Mouse (Mus musculus): ENCODE data around the gene Cdkal1. TPM values are rescaled to one million over a fixed set of nuclear protein-coding genes. Genes with fewer than 3 reads are reported as not detected.

Cdkal1 gene
- polyA plus RNA-seq, 1 experiment = 11.5 TPM

GRCm38 (mm10) chr13:29854876-29855275 is 598 bp downstream of the Cdkal1 start:
- TF ChIP-seq POLR2A (IDR thresholded peaks at IDR 0.05; ENCODE audit: borderline replicate concordance, control insufficient read depth, low read depth, low read length) (no peak), CTCF (IDR thresholded peaks at IDR 0.05; ENCODE audit: control insufficient read depth, insufficient read depth, low read length) (no peak)
- H3K4me1 ChIP-seq (ENCODE audit: control insufficient read depth, insufficient read depth, low read length) = no peaks in the 10 kb centered on the region
- peak overlapping the region; percentile 70 for H3K27ac ChIP-seq (ENCODE audit: control insufficient read depth, insufficient read depth, low read depth, low read length, poor library complexity)
- WGBS = 0% methylated on average over 5 of the region's 5 CpGs
- H3K4me3 ChIP-seq (replicated peaks; ENCODE audit: control insufficient read depth, low read depth, low read length) = peak overlapping the region; percentile 85

GRCm38 (mm10) chr13:29838409-29839047 is 16.9 kb downstream of the Cdkal1 start:
- WGBS = 62% methylated on average over 5 of the region's 5 CpGs
- Histone ChIP-seq H3K4me1 (ENCODE audit: control insufficient read depth, insufficient read depth, low read length) (no peaks in the 10 kb centered on the region), H3K27ac (ENCODE audit: control insufficient read depth, insufficient read depth, low read depth, low read length, poor library complexity) (no peak overlapping the region), H3K4me3 (replicated peaks; ENCODE audit: control insufficient read depth, low read depth, low read length) (no peak overlapping the region)
- TF ChIP-seq POLR2A (IDR thresholded peaks at IDR 0.05; ENCODE audit: borderline replicate concordance, control insufficient read depth, low read depth, low read length) (no peak), CTCF (IDR thresholded peaks at IDR 0.05; ENCODE audit: control insufficient read depth, insufficient read depth, low read length) (no peak; the same call in 1 of the 2 replicates)

GRCm38 (mm10) chr13:29835170-29835569 is 20.3 kb downstream of the Cdkal1 start:
- no peak overlapping the region for H3K27ac ChIP-seq (ENCODE audit: control insufficient read depth, insufficient read depth, low read depth, low read length, poor library complexity)
- 16% methylated on average over 4 of the region's 4 CpGs for WGBS
- H3K4me3 ChIP-seq (replicated peaks; ENCODE audit: control insufficient read depth, low read depth, low read length) = no peak overlapping the region
- no peaks in the 10 kb centered on the region for H3K4me1 ChIP-seq (ENCODE audit: control insufficient read depth, insufficient read depth, low read length)
- no peak for TF ChIP-seq POLR2A (IDR thresholded peaks at IDR 0.05; ENCODE audit: borderline replicate concordance, control insufficient read depth, low read depth, low read length)
- TF ChIP-seq CTCF (IDR thresholded peaks at IDR 0.05; ENCODE audit: control insufficient read depth, insufficient read depth, low read length) = peak; percentile 30; the same call in 1 of the 2 replicates

GRCm38 (mm10) chr13:29833751-29834150 is 21.7 kb downstream of the Cdkal1 start:
- 87% methylated on average over 8 of the region's 8 CpGs for WGBS
- no peak for TF ChIP-seq POLR2A (IDR thresholded peaks at IDR 0.05; ENCODE audit: borderline replicate concordance, control insufficient read depth, low read depth, low read length)
- Histone ChIP-seq H3K4me1 (ENCODE audit: control insufficient read depth, insufficient read depth, low read length) (no peaks in the 10 kb centered on the region), H3K27ac (ENCODE audit: control insufficient read depth, insufficient read depth, low read depth, low read length, poor library complexity) (no peak overlapping the region), H3K4me3 (replicated peaks; ENCODE audit: control insufficient read depth, low read depth, low read length) (no peak overlapping the region)

- H3K27ac ChIP-seq (ENCODE audit: control insufficient read depth, insufficient read depth, low read depth, low read length, poor library complexity) = no peak overlapping the region
- no peaks in the 10 kb centered on the region for H3K4me1 ChIP-seq (ENCODE audit: control insufficient read depth, insufficient read depth, low read length)
- TF ChIP-seq CTCF (IDR thresholded peaks at IDR 0.05; ENCODE audit: control insufficient read depth, insufficient read depth, low read length) (no peak), POLR2A (IDR thresholded peaks at IDR 0.05; ENCODE audit: borderline replicate concordance, control insufficient read depth, low read depth, low read length) (no peak)
- 93% methylated on average over 4 of the region's 4 CpGs for WGBS
- no peak overlapping the region for H3K4me3 ChIP-seq (replicated peaks; ENCODE audit: control insufficient read depth, low read depth, low read length)
Measured at GRCm38 (mm10) chr13:29831126-29831525, 24.3 kb downstream of the Cdkal1 start.

- no peak for TF ChIP-seq POLR2A (IDR thresholded peaks at IDR 0.05; ENCODE audit: borderline replicate concordance, control insufficient read depth, low read depth, low read length)
- Histone ChIP-seq H3K4me1 (ENCODE audit: control insufficient read depth, insufficient read depth, low read length) (no peaks in the 10 kb centered on the region), H3K4me3 (replicated peaks; ENCODE audit: control insufficient read depth, low read depth, low read length) (no peak overlapping the region), H3K27ac (ENCODE audit: control insufficient read depth, insufficient read depth, low read depth, low read length, poor library complexity) (no peak overlapping the region)
- 77% methylated on average over 1 of the region's 1 CpGs for WGBS
Measured at GRCm38 (mm10) chr13:29828032-29828431, 27.4 kb downstream of the Cdkal1 start.

- no peak overlapping the region for H3K27ac ChIP-seq (ENCODE audit: control insufficient read depth, insufficient read depth, low read depth, low read length, poor library complexity)
- H3K4me3 ChIP-seq (replicated peaks; ENCODE audit: control insufficient read depth, low read depth, low read length) = no peak overlapping the region
- 58% methylated on average over 2 of the region's 2 CpGs for WGBS
- no peaks in the 10 kb centered on the region for H3K4me1 ChIP-seq (ENCODE audit: control insufficient read depth, insufficient read depth, low read length)
- TF ChIP-seq CTCF (IDR thresholded peaks at IDR 0.05; ENCODE audit: control insufficient read depth, insufficient read depth, low read length) (no peak), POLR2A (IDR thresholded peaks at IDR 0.05; ENCODE audit: borderline replicate concordance, control insufficient read depth, low read depth, low read length) (no peak)
Measured at GRCm38 (mm10) chr13:29826469-29826868, 29.0 kb downstream of the Cdkal1 start.

GRCm38 (mm10) chr13:29826041-29826440 is 29.4 kb downstream of the Cdkal1 start:
- Histone ChIP-seq H3K4me1 (ENCODE audit: control insufficient read depth, insufficient read depth, low read length) (no peaks in the 10 kb centered on the region), H3K27ac (ENCODE audit: control insufficient read depth, insufficient read depth, low read depth, low read length, poor library complexity) (no peak overlapping the region), H3K4me3 (replicated peaks; ENCODE audit: control insufficient read depth, low read depth, low read length) (no peak overlapping the region)
- TF ChIP-seq POLR2A (IDR thresholded peaks at IDR 0.05; ENCODE audit: borderline replicate concordance, control insufficient read depth, low read depth, low read length) (no peak), CTCF (IDR thresholded peaks at IDR 0.05; ENCODE audit: control insufficient read depth, insufficient read depth, low read length) (no peak)

- Histone ChIP-seq H3K4me3 (replicated peaks; ENCODE audit: control insufficient read depth, low read depth, low read length) (no peak overlapping the region), H3K4me1 (ENCODE audit: control insufficient read depth, insufficient read depth, low read length) (no peaks in the 10 kb centered on the region), H3K27ac (ENCODE audit: control insufficient read depth, insufficient read depth, low read depth, low read length, poor library complexity) (no peak overlapping the region)
- WGBS = 81% methylated on average over 4 of the region's 4 CpGs
- TF ChIP-seq CTCF (IDR thresholded peaks at IDR 0.05; ENCODE audit: control insufficient read depth, insufficient read depth, low read length) (no peak), POLR2A (IDR thresholded peaks at IDR 0.05; ENCODE audit: borderline replicate concordance, control insufficient read depth, low read depth, low read length) (no peak)
Measured at GRCm38 (mm10) chr13:29824797-29825196, 30.7 kb downstream of the Cdkal1 start.
